Mouse (Mus musculus) midbrain, embryonic 11.5 days (tissue): ENCODE data around the gene Aars2. TPM values are rescaled to one million over a fixed set of nuclear protein-coding genes. Genes with fewer than 3 reads are reported as not detected.

Source experiments
- ATAC-seq: fragments of 200-750 bp; cut with Nextera tagmentation; 2 replicates; pipeline ENCODE4 v1.8.0; 2017; ENCODE audit warnings: moderate TSS enrichment, moderate library complexity; ENCODE audit not compliant: low FRiP score
- DNase-seq: peaks from one replicate; pipeline ENCODE4 v3.0.0; 2015; ENCODE audit warnings: low spot score; ENCODE audit errors: missing footprints
- H3K27ac ChIP-seq: fragments of 300-500 bp; sonication (generic); 2 replicates; pipeline ENCODE4 v1.5.1; 2014; ENCODE audit warnings: low read depth, low read length
- H3K27me3 ChIP-seq: fragments of 300-500 bp; sonication (generic); 2 replicates; pipeline ENCODE4 v1.6.1; 2014; ENCODE audit warnings: mild to moderate bottlenecking, low read length, moderate library complexity, mixed read lengths; ENCODE audit not compliant: control insufficient read depth, insufficient read depth
- H3K36me3 ChIP-seq: fragments of 300-500 bp; sonication (generic); 2 replicates; pipeline ENCODE4 v1.6.1; 2014; ENCODE audit warnings: mild to moderate bottlenecking, low read length, moderate library complexity, mixed read lengths; ENCODE audit not compliant: control insufficient read depth, insufficient read depth
- H3K4me1 ChIP-seq: fragments of 300-500 bp; sonication (generic); 2 replicates; pipeline ENCODE4 v1.6.1; 2014; ENCODE audit warnings: low read length; ENCODE audit not compliant: control insufficient read depth, insufficient read depth
- H3K4me2 ChIP-seq: fragments of 300-500 bp; sonication (generic); 2 replicates; pipeline ENCODE4 v1.6.1; 2014; ENCODE audit warnings: mild to moderate bottlenecking, moderate library complexity
- H3K4me3 ChIP-seq: fragments of 300-500 bp; sonication (generic); 2 replicates; pipeline ENCODE4 v1.5.1; 2014; ENCODE audit warnings: low read depth, low read length
- H3K9ac ChIP-seq: fragments of 300-500 bp; sonication (generic); 2 replicates; pipeline ENCODE4 v1.6.1; 2014; ENCODE audit warnings: low read length
- H3K9me3 ChIP-seq: fragments of 300-500 bp; sonication (generic); 2 replicates; pipeline ENCODE4 v1.6.1; 2016; ENCODE audit warnings: low read length; ENCODE audit not compliant: control insufficient read depth
- WGBS: fragments of 180-500 bp; shearing (Covaris S2); extraction: QIAGEN DNeasy Blood & Tissue Kit; methylation state at CpG from one replicate; pipeline ENCODE4 v1.1.7; 2014; 5-methylcytosine and 5-hydroxymethylcytosine counted together
- polyA plus RNA-seq: library from polyadenylated mRNA; unstranded; fragments of >200 nt; fragmentation: Nextera tagmentation; extraction: Ambion mirVana; gene quantifications from 2 replicates; pipeline ENCODE4 v1.2.1, GENCODE M21; 2014

Aars2 gene
- polyA plus RNA-seq, 1 experiment from 2014 or later: 18.1 TPM

DNA sequence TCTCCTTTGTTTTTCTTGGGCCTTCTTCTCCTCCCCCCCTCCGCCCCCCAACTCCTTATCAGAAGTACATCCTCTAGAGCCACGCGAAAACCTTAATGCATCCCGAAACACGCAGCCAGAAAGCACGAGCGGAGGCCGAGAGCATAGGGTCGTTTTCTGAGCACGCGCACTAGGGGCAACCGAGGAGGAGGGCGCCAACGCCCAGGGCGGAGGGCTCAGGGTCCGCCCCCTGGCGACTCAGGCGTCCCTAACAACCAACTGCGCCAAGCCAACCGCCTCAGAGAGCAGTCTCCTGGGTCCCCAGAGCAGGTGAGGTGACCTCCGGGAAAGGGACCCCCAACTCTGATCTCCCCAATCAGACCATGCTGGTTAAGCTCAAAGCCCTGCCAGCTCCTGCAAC is 16.6 kb downstream of the Aars2 start, which contains the start of gene Tcte1:
Gene Tcte1, plus strand, starts transcription at position 172 of the 400 bp plus-strand sequence.
- Histone ChIP-seq H3K27me3 (peaks cover 4% of the 10 kb centered on the region; the same call in 1 of the 2 replicates), H3K27ac (no peak within 1 kb of the TSS), H3K4me3 (peak within 1 kb of the TSS; percentile 37), H3K4me2 (peak within 1 kb of the TSS; percentile 77), H3K9ac (peak within 1 kb of the TSS; percentile 75), H3K4me1 (peaks cover 6% of the 10 kb centered on the region), H3K9me3 (no peaks in the 10 kb centered on the region), H3K36me3 (0 out of 2 replicates have a peak, but pooled peaks cover 2% of the 10 kb centered on the region)
- DNase-seq: peak; percentile 96
- ATAC-seq: peak; percentile 90
- under 1% methylated on average over 21 of the region's 21 CpGs for WGBS

DNA sequence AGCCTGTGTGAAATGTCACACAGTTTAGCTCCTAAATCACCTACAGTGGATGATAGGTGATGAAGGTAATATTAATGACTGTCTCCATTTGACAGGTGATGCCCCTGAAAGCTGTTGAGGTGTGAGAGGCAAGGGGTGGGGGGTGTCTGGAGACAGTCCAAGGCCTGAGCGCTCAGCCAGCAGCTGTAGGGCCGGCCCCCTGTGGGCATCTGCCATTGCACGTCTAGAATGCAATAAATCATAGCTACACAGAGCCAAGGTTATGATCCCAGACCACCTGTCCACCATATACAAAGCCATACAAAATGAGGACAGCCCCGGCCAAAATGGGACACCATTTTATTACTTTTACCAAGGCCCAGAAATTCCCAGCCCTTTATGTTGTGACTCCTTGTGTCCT is 18.3 kb downstream of the Aars2 start:
- Histone ChIP-seq H3K4me3 (no peak overlapping the region), H3K36me3 (no peaks in the 10 kb centered on the region), H3K9me3 (no peaks in the 10 kb centered on the region), H3K27ac (no peak overlapping the region), H3K4me1 (peaks cover 6% of the 10 kb centered on the region), H3K9ac (no peak overlapping the region), H3K4me2 (no peak overlapping the region), H3K27me3 (peaks cover 4% of the 10 kb centered on the region; the same call in 1 of the 2 replicates)
- 90% methylated on average over 4 of the region's 4 CpGs for WGBS
- DNase-seq (no peak), ATAC-seq (no peak)

DNA sequence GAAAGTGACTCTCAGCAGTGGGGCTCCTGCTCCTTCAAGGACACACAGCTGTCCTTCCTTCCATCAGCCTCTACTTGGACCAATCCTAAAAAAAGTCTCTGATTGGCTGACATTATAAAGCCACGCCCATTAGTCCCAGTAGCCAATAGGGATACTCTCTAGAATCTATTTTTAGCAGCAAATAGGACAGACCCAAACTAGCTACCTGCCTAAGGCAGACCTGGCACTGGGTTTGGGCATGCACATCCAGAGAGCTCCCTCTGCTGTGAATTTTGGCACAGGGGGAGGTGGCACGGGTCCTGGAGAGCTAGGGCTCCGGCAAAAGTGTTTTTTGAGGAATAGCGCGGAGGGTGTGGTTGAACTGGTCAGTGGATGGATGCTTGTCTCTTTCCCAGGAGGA is 19.9 kb downstream of the Aars2 start:
- Histone ChIP-seq H3K4me2 (no peak overlapping the region), H3K9me3 (no peaks in the 10 kb centered on the region), H3K4me1 (peaks cover 6% of the 10 kb centered on the region), H3K4me3 (no peak overlapping the region), H3K9ac (no peak overlapping the region), H3K27ac (no peak overlapping the region), H3K36me3 (no peaks in the 10 kb centered on the region), H3K27me3 (peaks cover 4% of the 10 kb centered on the region)
- WGBS: 26% methylated on average over 5 of the region's 5 CpGs
- DNase-seq (no peak), ATAC-seq (no peak)

DNA sequence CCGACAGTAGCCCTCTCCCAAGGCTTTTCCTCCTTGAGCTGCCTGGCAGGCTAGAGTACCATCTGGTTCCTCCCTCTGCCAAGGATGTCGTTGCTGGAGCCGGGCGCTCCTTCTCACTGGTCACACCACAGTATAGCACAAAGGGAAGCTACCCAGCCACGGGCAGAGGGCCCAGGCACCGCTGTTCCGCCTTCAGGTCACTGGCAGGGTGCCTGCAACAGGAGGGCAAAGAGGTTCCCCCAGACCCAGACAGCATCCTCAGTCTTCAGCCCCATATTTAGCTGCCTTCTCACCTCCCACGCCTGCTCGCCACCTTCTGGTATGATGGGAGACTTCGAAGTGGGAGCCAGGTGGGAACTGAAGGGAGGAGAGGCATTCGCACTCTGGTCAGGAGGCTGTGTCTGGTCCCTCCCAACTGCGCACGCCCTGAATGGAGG is 23.7 kb downstream of the Aars2 start:
- WGBS: 53% methylated on average over 13 of the region's 13 CpGs
- Histone ChIP-seq H3K9ac (no peak overlapping the region), H3K4me3 (no peak overlapping the region), H3K9me3 (no peaks in the 10 kb centered on the region), H3K4me1 (no peaks in the 10 kb centered on the region), H3K36me3 (no peaks in the 10 kb centered on the region), H3K27ac (no peak overlapping the region), H3K4me2 (no peak overlapping the region), H3K27me3 (peaks cover 4% of the 10 kb centered on the region)
- DNase-seq: no peak
- ATAC-seq: no peak

DNA sequence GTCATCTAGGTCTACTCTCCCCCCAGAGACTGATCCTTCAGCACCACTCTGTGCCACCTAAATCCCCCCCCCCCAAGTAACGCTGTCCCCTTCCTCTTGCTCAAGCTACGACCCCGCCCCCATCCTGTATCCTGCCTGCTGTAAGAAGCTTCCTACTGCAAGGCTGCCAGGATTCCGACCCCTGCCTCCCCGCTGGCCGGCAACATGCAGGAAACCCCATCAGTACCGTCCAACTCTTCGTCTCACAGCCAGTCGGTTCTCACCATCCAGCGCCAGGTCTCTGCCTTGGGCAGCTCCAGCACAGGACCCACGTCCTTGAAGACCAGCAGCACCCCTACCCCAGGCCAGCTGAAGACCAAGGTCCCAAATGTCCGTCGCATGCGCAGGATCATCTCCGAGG is 26.3 kb downstream of the Aars2 start:
- Histone ChIP-seq H3K9me3 (no peaks in the 10 kb centered on the region), H3K9ac (no peak overlapping the region), H3K4me2 (no peak overlapping the region), H3K27me3 (peaks cover 8% of the 10 kb centered on the region), H3K36me3 (no peaks in the 10 kb centered on the region), H3K4me1 (no peaks in the 10 kb centered on the region), H3K4me3 (no peak overlapping the region), H3K27ac (no peak overlapping the region)
- no peak for ATAC-seq
- 60% methylated on average over 15 of the region's 15 CpGs for WGBS
- DNase-seq: no peak

DNA sequence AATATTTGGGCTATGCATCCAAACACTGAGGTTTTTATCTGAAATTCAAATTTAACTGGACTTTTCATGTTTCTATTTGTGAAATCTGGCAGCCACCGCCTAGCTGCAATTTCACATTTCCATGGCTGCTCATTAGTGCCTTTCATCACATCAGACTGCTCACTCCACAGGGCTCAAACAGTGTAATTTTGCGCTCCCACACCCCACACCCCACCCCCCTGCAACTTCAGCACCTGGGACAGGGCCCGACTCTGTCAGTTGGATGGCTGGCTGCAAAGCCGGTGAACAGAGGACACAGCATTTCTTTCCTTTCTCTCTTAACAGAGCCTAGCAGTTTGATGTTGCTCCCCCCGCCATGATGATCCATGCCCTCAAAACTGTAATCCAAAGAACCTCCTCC is 29.6 kb downstream of the Aars2 start:
- ATAC-seq: no peak
- no peaks in the 10 kb centered on the region for H3K36me3 ChIP-seq
- H3K9ac ChIP-seq: no peak overlapping the region
- H3K4me3 ChIP-seq: no peak overlapping the region
- no peaks in the 10 kb centered on the region for H3K9me3 ChIP-seq
- no peak overlapping the region for H3K4me2 ChIP-seq
- H3K27ac ChIP-seq: no peak overlapping the region
- H3K4me1 ChIP-seq: no peaks in the 10 kb centered on the region
- 15% methylated on average over 5 of the region's 5 CpGs for WGBS
- peaks cover 11% of the 10 kb centered on the region for H3K27me3 ChIP-seq
- DNase-seq: peak; percentile 88

DNA sequence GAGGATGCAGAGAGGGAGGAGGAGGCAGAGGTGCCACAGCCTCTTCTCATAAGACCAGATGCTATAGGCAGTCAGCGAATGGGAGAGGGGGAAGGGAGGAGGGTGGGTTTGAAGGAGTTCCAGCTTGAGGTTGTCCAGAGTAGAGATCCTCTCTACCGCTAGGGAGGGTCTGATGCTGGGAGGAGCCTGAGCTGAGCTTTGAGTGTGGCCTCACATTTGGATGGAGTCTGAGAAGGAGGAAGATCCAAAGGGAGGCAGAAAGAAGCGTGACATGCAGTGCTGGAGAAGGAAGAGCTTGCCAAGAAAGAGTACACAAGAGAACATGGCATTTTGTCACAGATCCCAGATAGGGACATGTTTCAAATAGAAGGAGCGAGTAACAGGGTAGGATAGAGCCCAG is 31.8 kb downstream of the Aars2 start:
- H3K36me3 ChIP-seq: no peaks in the 10 kb centered on the region
- DNase-seq (no peak), ATAC-seq (no peak)
- no peaks in the 10 kb centered on the region for H3K9me3 ChIP-seq
- peaks cover 15% of the 10 kb centered on the region for H3K27me3 ChIP-seq
- WGBS: 66% methylated on average over 4 of the region's 4 CpGs
- no peak overlapping the region for H3K4me3 ChIP-seq
- no peaks in the 10 kb centered on the region for H3K4me1 ChIP-seq
- no peak overlapping the region for H3K27ac ChIP-seq
- H3K4me2 ChIP-seq: no peak overlapping the region
- no peak overlapping the region for H3K9ac ChIP-seq

DNA sequence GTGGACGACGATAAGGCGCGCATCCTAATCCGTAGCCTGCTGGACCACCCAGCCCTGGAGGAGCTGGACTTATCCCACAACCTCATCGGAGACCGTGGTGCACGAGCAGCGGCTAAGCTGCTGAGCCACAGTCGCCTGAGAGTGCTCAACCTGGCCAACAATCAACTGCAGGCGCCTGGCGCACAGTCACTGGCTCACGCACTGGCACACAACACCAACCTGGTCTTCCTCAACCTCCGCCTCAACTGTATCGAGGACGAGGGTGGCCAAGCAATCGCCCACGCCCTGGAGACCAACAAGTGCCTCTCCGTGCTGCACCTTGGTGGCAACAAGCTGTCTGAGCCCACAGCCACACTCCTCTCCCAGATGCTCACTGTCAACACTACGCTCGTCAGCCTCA is 33.0 kb downstream of the Aars2 start:
- no peak for DNase-seq
- Histone ChIP-seq H3K9me3 (no peaks in the 10 kb centered on the region), H3K27ac (no peak overlapping the region), H3K4me1 (peaks cover 6% of the 10 kb centered on the region; the same call in 1 of the 2 replicates), H3K9ac (no peak overlapping the region), H3K36me3 (no peaks in the 10 kb centered on the region), H3K27me3 (peaks cover 27% of the 10 kb centered on the region), H3K4me2 (no peak overlapping the region), H3K4me3 (no peak overlapping the region)
- WGBS: 81% methylated on average over 21 of the region's 21 CpGs
- no peak for ATAC-seq

DNA sequence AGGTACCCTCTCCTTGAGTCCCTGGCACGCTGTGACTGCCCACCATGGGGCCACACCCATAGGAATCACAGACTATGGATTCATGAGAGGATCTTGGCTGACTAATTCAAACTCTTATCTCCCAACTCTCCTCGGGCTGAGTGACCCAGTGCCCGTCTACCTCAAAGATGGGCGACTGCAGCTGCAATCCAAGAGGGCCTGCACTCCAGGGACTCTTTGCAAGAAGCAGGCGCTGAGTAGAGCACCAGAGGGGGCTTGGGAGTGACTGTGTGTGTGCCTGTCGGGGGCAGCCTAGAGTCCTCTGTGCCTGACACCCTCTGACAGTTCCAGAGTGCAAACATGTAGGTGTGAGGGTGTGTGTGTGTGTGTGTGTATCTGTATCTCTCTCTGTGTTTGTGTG is 35.5 kb downstream of the Aars2 start:
- peaks cover 19% of the 10 kb centered on the region for H3K4me1 ChIP-seq
- DNase-seq (no peak), ATAC-seq (no peak)
- no peak overlapping the region for H3K9ac ChIP-seq
- no peaks in the 10 kb centered on the region for H3K9me3 ChIP-seq
- no peak overlapping the region for H3K27ac ChIP-seq
- H3K4me3 ChIP-seq: no peak overlapping the region
- peaks cover 44% of the 10 kb centered on the region for H3K27me3 ChIP-seq
- WGBS: 37% methylated on average over 6 of the region's 6 CpGs
- no peak overlapping the region for H3K4me2 ChIP-seq
- H3K36me3 ChIP-seq: no peaks in the 10 kb centered on the region; the same call in 1 of the 2 replicates
